Mouse (Mus musculus) gastrocnemius, postnatal 25 days (tissue): ENCODE data around the gene Espn. TPM values are rescaled to one million over a fixed set of nuclear protein-coding genes. Genes with fewer than 3 reads are reported as not detected.

Source experiments
- DNase-seq: peaks from one replicate; pipeline ENCODE4 v3.0.0; 2022
- total RNA-seq, 2 experiments: library from RNA; stranded (reverse); gene quantifications; 1 replicate in 1 of 2; 2 replicates in 1 of 2; pipeline ENCODE4 v1.2.3; 2021

Gene Espn
- total RNA-seq, 2 experiments from 2014 or later, result 0.23 to 0.38 TPM

DNA sequence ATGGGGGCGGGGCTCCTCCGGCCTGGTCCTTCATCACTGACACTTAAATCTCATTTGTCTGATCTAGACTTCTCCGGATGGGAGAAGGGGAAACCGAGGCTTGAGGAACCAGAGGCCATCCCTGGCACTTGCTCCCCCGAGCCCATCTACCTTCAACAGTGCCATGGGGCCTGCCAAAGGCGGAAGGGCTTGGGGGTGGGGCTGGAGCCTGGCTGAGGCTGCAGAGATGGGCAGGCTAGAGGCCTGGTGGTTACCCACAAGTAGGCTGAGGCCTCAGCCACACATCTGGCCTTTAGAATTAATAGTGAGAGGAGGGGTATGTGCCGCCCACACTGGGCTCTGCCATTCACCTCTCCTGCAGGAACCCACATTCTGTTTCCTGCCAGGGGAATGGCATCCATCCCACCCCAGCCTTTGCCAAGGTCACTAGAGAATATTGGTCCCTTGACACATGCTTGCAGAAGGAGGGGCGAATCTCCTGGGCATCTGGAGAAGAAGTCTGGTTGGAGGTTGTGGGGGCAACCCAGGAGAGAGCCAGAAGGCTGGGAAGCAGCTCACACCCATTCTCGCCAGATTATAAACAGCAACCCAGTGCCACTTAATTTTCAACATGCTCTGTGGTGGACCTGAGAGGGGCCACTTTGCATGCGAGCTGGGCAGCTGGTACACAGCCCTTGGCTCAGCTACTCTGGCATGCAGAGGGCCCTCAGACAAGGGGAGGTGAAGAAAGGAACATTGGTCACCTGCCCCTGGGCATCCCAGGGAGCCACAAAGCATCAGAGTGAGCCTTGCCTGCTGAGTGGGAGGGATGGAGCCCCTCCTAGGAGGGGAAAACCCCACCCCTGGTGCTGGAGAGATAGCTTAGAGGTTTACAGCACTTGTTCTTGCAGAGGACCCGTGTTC lies 81.4 kb downstream of the Espn start:
- DNase-seq, result no peak

Other genes with a start within 250 kb of the Espn start
- 10 to 100 TPM; 59.3 to 68.8 TPM for gene Dnajc11, start 218.7 kb downstream of the Espn start, total RNA-seq
- 10 to 100 TPM; 27.5 to 29.3 TPM for gene Thap3, start 163.4 kb downstream of the Espn start, total RNA-seq
- gene Phf13, start 156.1 kb downstream of the Espn start, total RNA-seq, result 1 to 10 TPM; 2.8 to 3.4 TPM
- 10 to 100 TPM; 56.9 to 66.5 TPM for gene Klhl21, start 143.6 kb downstream of the Espn start, total RNA-seq
- gene Zbtb48, start 124.7 kb downstream of the Espn start, total RNA-seq, result 1 to 10 TPM; 2.5 TPM
- gene Tas1r1, start 113.8 kb downstream of the Espn start, total RNA-seq, result under 1 TPM; 0.84 to 0.86 TPM
- 1 to 10 TPM; 9.6 TPM for gene Nol9, start 113.0 kb downstream of the Espn start, total RNA-seq
- 1 to 10 TPM; 5.0 to 6.5 TPM for gene Plekhg5, start 79.9 kb downstream of the Espn start, total RNA-seq
- 1 to 10 TPM; 1.2 TPM for gene Tnfrsf25, start 36.4 kb downstream of the Espn start, total RNA-seq
- gene Hes2, start 6.5 kb upstream of the Espn start, total RNA-seq, result not detected
- 10 to 100 TPM; 15.4 to 19.1 TPM for gene Acot7, start 25.8 kb upstream of the Espn start, total RNA-seq
- gene Gpr153, start 121.9 kb upstream of the Espn start, total RNA-seq, result 10 to 100 TPM in 1 of 2 experiments, 1 to 10 TPM in 1; 9.9 to 11.0 TPM
- gene Hes3, start 139.3 kb upstream of the Espn start, total RNA-seq, result not detected
- gene Icmt, start 144.9 kb upstream of the Espn start, total RNA-seq, result 10 to 100 TPM; 16.5 to 16.8 TPM
- gene Rnf207, start 166.6 kb upstream of the Espn start, total RNA-seq, result not detected
- gene Rpl22, start 173.4 kb upstream of the Espn start, total RNA-seq, result 100 to 1,000 TPM; 194 to 222 TPM
- under 1 TPM; 0.03 to 0.08 TPM for gene Chd5, start 186.3 kb upstream of the Espn start, total RNA-seq